9 mouse cellular contexts compared by ENCODE assay signal in genomic region chr7:127814241-127814921, GRCm38 (mm10). TPM values are rescaled to one million over a fixed set of nuclear protein-coding genes. Genes with fewer than 3 reads are reported as not detected.
DNase-seq lines count a peak whose midpoint lies in the region; ATAC-seq lines count a peak whose summit lies in the region.
"Had no signal": no experiment of that assay in that cellular context is flagged by ENCODE, and none has a peak within 500 bp of the region (broad histone marks: within the 10 kb centered on the region; RNA-seq: fewer than 3 reads in every experiment).

No protein-coding gene starts in this region.

- no peak overlapping the region; the same call in 1 of the 2 replicates for H3K9ac ChIP-seq in forebrain, embryonic 12.5 days
- H3K9ac ChIP-seq in forebrain, embryonic 11.5 days (ENCODE audit: low read length): no peak overlapping the region
- no peak overlapping the region for H3K9ac ChIP-seq in liver, embryonic 15.5 days

- 86% methylated on average over 19 of the region's 19 CpGs for WGBS in forebrain, embryonic 12.5 days
- WGBS in forebrain, embryonic 11.5 days: 89% methylated on average over 19 of the region's 19 CpGs
- WGBS in liver, embryonic 15.5 days (ENCODE audit: insufficient replicate concordance): 69% methylated on average over 19 of the region's 19 CpGs

- H3K4me2 ChIP-seq in forebrain, embryonic 12.5 days: no peak overlapping the region
- no peak overlapping the region for H3K4me2 ChIP-seq in forebrain, embryonic 11.5 days (ENCODE audit: low read depth, low read length, severe bottlenecking)
- H3K4me2 ChIP-seq in liver, embryonic 15.5 days: peak overlapping the region; percentile 16; the same call in 1 of the 2 replicates

- no peak overlapping the region for H3K4me3 ChIP-seq in forebrain, embryonic 12.5 days (replicated peaks)
- no peak overlapping the region for H3K4me3 ChIP-seq in forebrain, embryonic 11.5 days (ENCODE audit: low read depth, low read length)
- no peak overlapping the region for H3K4me3 ChIP-seq in liver, embryonic 15.5 days (replicated peaks)
- H3K4me3 ChIP-seq: megakaryocyte, embryonic 14.5 days had no signal

- no peaks in the 10 kb centered on the region for H3K27me3 ChIP-seq in forebrain, embryonic 12.5 days
- H3K27me3 ChIP-seq in forebrain, embryonic 11.5 days (ENCODE audit: control insufficient read depth, insufficient read depth, low read length): no peaks in the 10 kb centered on the region
- no peaks in the 10 kb centered on the region for H3K27me3 ChIP-seq in liver, embryonic 15.5 days

- H3K27ac ChIP-seq in forebrain, embryonic 12.5 days: 0 out of 2 replicates have a peak overlapping the region, but pooled peaks have one; percentile 2
- H3K27ac ChIP-seq in forebrain, embryonic 11.5 days (ENCODE audit: low read depth, low read length): no peak overlapping the region
- peak overlapping the region; percentile 71 for H3K27ac ChIP-seq in liver, embryonic 15.5 days (replicated peaks)

- peaks cover 39% of the 10 kb centered on the region for H3K36me3 ChIP-seq in forebrain, embryonic 12.5 days (replicated peaks)
- no peaks in the 10 kb centered on the region for H3K36me3 ChIP-seq in forebrain, embryonic 11.5 days (ENCODE audit: control insufficient read depth, insufficient read depth, low read length)
- no peaks in the 10 kb centered on the region for H3K36me3 ChIP-seq in liver, embryonic 15.5 days (replicated peaks)

- no peak for DNase-seq in forebrain, embryonic 11.5 days (ENCODE audit: low spot score)
- DNase-seq in cerebellum, adult 18-20 months: peak; percentile 95 to 96
- peak; percentile 85 for DNase-seq in gonadal fat pad, adult 2 months (ENCODE audit: low read depth)
- DNase-seq in kidney, postnatal 10 days: peak; percentile 71
- DNase-seq in spleen, postnatal 10 days (ENCODE audit: low spot score in 2 of 2): no peak

- H3K9me3 ChIP-seq in forebrain, embryonic 12.5 days: no peaks in the 10 kb centered on the region
- no peaks in the 10 kb centered on the region for H3K9me3 ChIP-seq in forebrain, embryonic 11.5 days (ENCODE audit: control insufficient read depth, low read length)
- no peaks in the 10 kb centered on the region for H3K9me3 ChIP-seq in liver, embryonic 15.5 days (replicated peaks)
- H3K9me3 ChIP-seq: megakaryocyte, embryonic 14.5 days had no signal

- no peaks in the 10 kb centered on the region for H3K4me1 ChIP-seq in forebrain, embryonic 12.5 days
- H3K4me1 ChIP-seq in forebrain, embryonic 11.5 days (replicated peaks; ENCODE audit: control insufficient read depth, insufficient read depth, low read length): no peaks in the 10 kb centered on the region
- peaks cover 29% of the 10 kb centered on the region for H3K4me1 ChIP-seq in liver, embryonic 15.5 days (replicated peaks)

- ATAC-seq in forebrain, embryonic 12.5 days (ENCODE audit: low FRiP score): no peak
- no peak for ATAC-seq in forebrain, embryonic 11.5 days (replicated peaks; ENCODE audit: low FRiP score)
- peak; percentile 26 for ATAC-seq in liver, embryonic 15.5 days (ENCODE audit: insufficient read depth)
- no peak for ATAC-seq in megakaryocyte-erythroid progenitor cell, adult 5-6 weeks (replicated peaks; ENCODE audit: low FRiP score, low TSS enrichment, poor library complexity, severe bottlenecking)

RNA-seq across cellular contexts. Expression of gene Stx4a, which starts 9.7 kb away (rescaled TPM):
- 21.3 and 22.3 TPM in 2 replicates for polyA plus RNA-seq in forebrain, embryonic 12.5 days (2016; fragmentation: Nextera tagmentation; extraction: Ambion mirVana)
- 10.1 and 13.2 TPM in 2 replicates for polyA plus RNA-seq in forebrain, embryonic 11.5 days (2014; fragmentation: Nextera tagmentation; extraction: Ambion mirVana)
- 76.2 and 82.5 TPM in 2 replicates for polyA plus RNA-seq in gonadal fat pad, adult 2 months (2012; rRNA removed)
- 14.6 and 14.9 TPM in 2 replicates for polyA plus RNA-seq in liver, embryonic 15.5 days (2015; fragmentation: Nextera tagmentation; extraction: Ambion mirVana)
- 67.0 and 84.7 TPM in 2 replicates for total RNA-seq in megakaryocyte-erythroid progenitor cell, adult 5-6 weeks (2014; fragmentation: Nextera tagmentation)
- 31.5 and 44.7 TPM in 2 replicates for total RNA-seq in megakaryocyte-erythroid progenitor cell, adult 5-6 weeks (2017)

RNA-seq across cellular contexts. Expression of gene Stx1b, which starts 10.0 kb away (rescaled TPM):
- 11.5 and 17.3 TPM in 2 replicates for polyA plus RNA-seq in forebrain, embryonic 12.5 days (2016; fragmentation: Nextera tagmentation; extraction: Ambion mirVana)
- 11.1 and 13.0 TPM in 2 replicates for polyA plus RNA-seq in forebrain, embryonic 11.5 days (2014; fragmentation: Nextera tagmentation; extraction: Ambion mirVana)
- polyA plus RNA-seq in gonadal fat pad, adult 2 months (2012; rRNA removed): 16.6 and 24.0 TPM in 2 replicates
- 0.43 and 0.44 TPM in 2 replicates for polyA plus RNA-seq in liver, embryonic 15.5 days (2015; fragmentation: Nextera tagmentation; extraction: Ambion mirVana)
- total RNA-seq in megakaryocyte-erythroid progenitor cell, adult 5-6 weeks (2014; fragmentation: Nextera tagmentation): 0.10 and 3.0 TPM in 2 replicates
- 0.19 and 4.3 TPM in 2 replicates for total RNA-seq in megakaryocyte-erythroid progenitor cell, adult 5-6 weeks (2017)

RNA-seq across cellular contexts. Expression of gene Hsd3b7, which starts 14.0 kb away (rescaled TPM):
- 7.3 and 7.6 TPM in 2 replicates for polyA plus RNA-seq in forebrain, embryonic 12.5 days (2016; fragmentation: Nextera tagmentation; extraction: Ambion mirVana)
- polyA plus RNA-seq in forebrain, embryonic 11.5 days (2014; fragmentation: Nextera tagmentation; extraction: Ambion mirVana): 6.5 and 7.9 TPM in 2 replicates
- 103 and 120 TPM in 2 replicates for polyA plus RNA-seq in gonadal fat pad, adult 2 months (2012; rRNA removed)
- 55.9 and 75.3 TPM in 2 replicates for polyA plus RNA-seq in liver, embryonic 15.5 days (2015; fragmentation: Nextera tagmentation; extraction: Ambion mirVana)
- 38.9 and 56.1 TPM in 2 replicates for total RNA-seq in megakaryocyte-erythroid progenitor cell, adult 5-6 weeks (2014; fragmentation: Nextera tagmentation)
- total RNA-seq in megakaryocyte-erythroid progenitor cell, adult 5-6 weeks (2017): 16.8 and 60.3 TPM in 2 replicates

RNA-seq across cellular contexts. Expression of gene Gm49388, which starts 29.0 kb away (rescaled TPM):
- polyA plus RNA-seq in forebrain, embryonic 12.5 days (2016; fragmentation: Nextera tagmentation; extraction: Ambion mirVana): not detected in 2 replicates
- polyA plus RNA-seq in forebrain, embryonic 11.5 days (2014; fragmentation: Nextera tagmentation; extraction: Ambion mirVana): not detected in 2 replicates
- polyA plus RNA-seq in gonadal fat pad, adult 2 months (2012; rRNA removed): not detected in 2 replicates
- polyA plus RNA-seq in liver, embryonic 15.5 days (2015; fragmentation: Nextera tagmentation; extraction: Ambion mirVana): not detected in 2 replicates
- total RNA-seq in megakaryocyte-erythroid progenitor cell, adult 5-6 weeks (2014; fragmentation: Nextera tagmentation): 1.0 TPM in 1 of 2 replicates, not detected in the other
- 0.85 TPM in 1 of 2 replicates, not detected in the other for total RNA-seq in megakaryocyte-erythroid progenitor cell, adult 5-6 weeks (2017)

RNA-seq across cellular contexts. Expression of gene Setd1a, which starts 37.9 kb away (rescaled TPM):
- polyA plus RNA-seq in forebrain, embryonic 12.5 days (2016; fragmentation: Nextera tagmentation; extraction: Ambion mirVana): 21.7 and 25.5 TPM in 2 replicates
- polyA plus RNA-seq in forebrain, embryonic 11.5 days (2014; fragmentation: Nextera tagmentation; extraction: Ambion mirVana): 28.8 and 30.7 TPM in 2 replicates
- polyA plus RNA-seq in gonadal fat pad, adult 2 months (2012; rRNA removed): 7.6 and 11.8 TPM in 2 replicates
- 9.2 and 9.3 TPM in 2 replicates for polyA plus RNA-seq in liver, embryonic 15.5 days (2015; fragmentation: Nextera tagmentation; extraction: Ambion mirVana)
- 83.0 and 94.4 TPM in 2 replicates for total RNA-seq in megakaryocyte-erythroid progenitor cell, adult 5-6 weeks (2014; fragmentation: Nextera tagmentation)
- 10.6 and 19.5 TPM in 2 replicates for total RNA-seq in megakaryocyte-erythroid progenitor cell, adult 5-6 weeks (2017)

Comparison
In these comparisons a context has a peak if more than half of its experiments do, and no peak if none do; other contexts are left out.
1. DNase-seq: peak in cerebellum, adult 18-20 months (2 of 2), gonadal fat pad, adult 2 months (single experiment) and kidney, postnatal 10 days (single experiment); none in forebrain, embryonic 11.5 days (single experiment) and spleen, postnatal 10 days (0 of 2).